9 mouse cellular contexts compared by ENCODE assay signal in the genomic region with DNA sequence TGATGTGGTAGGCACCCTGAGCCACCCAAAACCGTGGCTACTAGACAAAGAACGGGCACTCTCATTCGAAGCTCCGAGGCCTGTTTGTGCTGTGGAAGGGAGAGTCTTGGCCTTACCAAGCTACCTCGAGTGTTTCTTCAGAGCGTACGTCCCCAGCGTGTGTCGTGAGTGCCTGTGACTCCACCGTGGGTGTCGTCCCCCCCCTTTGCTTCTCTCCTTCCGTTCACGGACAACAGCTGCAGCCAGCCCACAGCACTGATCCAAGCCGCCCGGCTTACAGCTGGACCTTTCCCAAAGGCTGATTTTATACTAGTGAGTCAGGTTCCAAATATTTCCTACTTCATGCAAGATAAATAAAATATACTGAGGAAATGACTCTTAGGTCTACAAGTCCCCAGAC.
A peak's percentile ranks its signal among the peaks of the same experiment; 100 is the strongest.
DNase-seq lines count a peak whose midpoint lies in the region; ATAC-seq and TF ChIP-seq lines count a peak whose summit lies in the region.
"Had no signal": no experiment of that assay in that cellular context is flagged by ENCODE, and none has a peak within 500 bp of the region (broad histone marks: within the 10 kb centered on the region; RNA-seq: fewer than 3 reads in every experiment).

No protein-coding gene starts in this region.

- no peaks in the 10 kb centered on the region for H3K27me3 ChIP-seq in limb, embryonic 13.5 days
- no peaks in the 10 kb centered on the region for H3K27me3 ChIP-seq in limb, embryonic 10.5 days (ENCODE audit: low read depth, poor library complexity, severe bottlenecking)
- no peaks in the 10 kb centered on the region for H3K27me3 ChIP-seq in myocyte (ENCODE audit: control insufficient read depth, insufficient read depth, insufficient read length)
- H3K27me3 ChIP-seq: heart, embryonic 13.5 days had no signal

- ATAC-seq in limb, embryonic 13.5 days (ENCODE audit: low FRiP score, low read depth): peak; percentile 84
- no peak for ATAC-seq in erythroid progenitor cell, adult 5-6 weeks (replicated peaks; ENCODE audit: low FRiP score, poor library complexity, severe bottlenecking)

- no peak overlapping the region for H3K9ac ChIP-seq in limb, embryonic 13.5 days
- H3K9ac ChIP-seq: heart, embryonic 13.5 days had no signal

- H3K4me3 ChIP-seq in limb, embryonic 13.5 days: no peak overlapping the region
- H3K4me3 ChIP-seq in limb, embryonic 10.5 days: no peak overlapping the region
- peak overlapping the region; percentile 59 for H3K4me3 ChIP-seq in gastrocnemius, adult 2 months
- H3K4me3 ChIP-seq in myocyte: peak overlapping the region; percentile 6
- H3K4me3 ChIP-seq: heart, embryonic 13.5 days had no signal

- WGBS in limb, embryonic 13.5 days: 67% methylated on average over 15 of the region's 15 CpGs
- 90% methylated on average over 15 of the region's 15 CpGs for WGBS in limb, embryonic 10.5 days

- no peak for DNase-seq in limb, embryonic 10.5 days (ENCODE audit: low spot score)
- DNase-seq in gastrocnemius, adult 2 months: peak; percentile 72
- peak; percentile 25 for DNase-seq in heart, postnatal 25 days (ENCODE audit: low spot score)
- DNase-seq in MN1 (ENCODE audit: low spot score): no peak
- DNase-seq in layer of hippocampus, postnatal 25 days (ENCODE audit: extremely low spot score in 1 of 2, low spot score in 1 of 2): no peak

- H3ac ChIP-seq in myocyte (ENCODE audit: control insufficient read depth, insufficient read length): no peak overlapping the region

- no peak overlapping the region for H3K4me2 ChIP-seq in limb, embryonic 13.5 days (replicated peaks)
- peak overlapping the region; percentile 98 for H3K4me2 ChIP-seq in myocyte (ENCODE audit: low read depth)
- H3K4me2 ChIP-seq: heart, embryonic 13.5 days had no signal

- H3K36me3 ChIP-seq in limb, embryonic 13.5 days: no peaks in the 10 kb centered on the region
- no peaks in the 10 kb centered on the region for H3K36me3 ChIP-seq in limb, embryonic 10.5 days
- H3K36me3 ChIP-seq in myocyte (ENCODE audit: control insufficient read depth, insufficient read depth): no peaks in the 10 kb centered on the region
- H3K36me3 ChIP-seq: heart, embryonic 13.5 days had no signal

- TF ChIP-seq CTCF in gastrocnemius, adult 2 months (IDR thresholded peaks at IDR 0.05): no peak

- intact Hi-C loops in gastrocnemius, adult 2 months (cut with DNase I): no loop called here
- intact Hi-C loops in heart, postnatal 25 days (cut with DNase I): no loop called here

- no peak overlapping the region for H3K27ac ChIP-seq in limb, embryonic 13.5 days
- no peak overlapping the region for H3K27ac ChIP-seq in limb, embryonic 10.5 days
- peak overlapping the region; percentile 69 for H3K27ac ChIP-seq in gastrocnemius, adult 2 months
- H3K27ac ChIP-seq: heart, embryonic 13.5 days had no signal

- peaks cover 17% of the 10 kb centered on the region for H3K4me1 ChIP-seq in limb, embryonic 13.5 days
- peaks cover 3% of the 10 kb centered on the region; the same call in 1 of the 2 replicates for H3K4me1 ChIP-seq in limb, embryonic 10.5 days
- H3K4me1 ChIP-seq: heart, embryonic 13.5 days had no signal

- TF ChIP-seq POLR2A in myocyte (IDR thresholded peaks at IDR 0.05; ENCODE audit: insufficient read length, low read depth): peak; percentile 60

- H3K79me2 ChIP-seq in myocyte (ENCODE audit: control insufficient read depth, insufficient read depth): no peaks in the 10 kb centered on the region

- H3K9me3 ChIP-seq in limb, embryonic 13.5 days: no peaks in the 10 kb centered on the region
- H3K9me3 ChIP-seq in limb, embryonic 10.5 days (replicated peaks): no peaks in the 10 kb centered on the region
- H3K9me3 ChIP-seq: heart, embryonic 13.5 days had no signal

TF ChIP-seq in myocyte, 11 proteins besides CTCF, POLR2A, EP300 and RAD21:
- TF ChIP-seq MAX (IDR thresholded peaks at IDR 0.05; ENCODE audit: low read depth) (no peak), POLR2AphosphoS2 (IDR thresholded peaks at IDR 0.05; ENCODE audit: insufficient read length, low read depth) (peak; percentile 43), REST (IDR thresholded peaks at IDR 0.05; ENCODE audit: insufficient read depth, insufficient read length) (no peak), TCF12 (IDR thresholded peaks at IDR 0.05; ENCODE audit: insufficient read depth, poor library complexity, severe bottlenecking) (peak; percentile 82), E2F4 (IDR thresholded peaks at IDR 0.05; ENCODE audit: insufficient read depth) (no peak), TCF3 (IDR thresholded peaks at IDR 0.05; ENCODE audit: insufficient read length, low read depth) (peak; percentile 77), USF1 (IDR thresholded peaks at IDR 0.05; ENCODE audit: low read depth) (no peak), MYOG (IDR thresholded peaks at IDR 0.05; ENCODE audit: control insufficient read depth in 1 of 3, insufficient read depth in 1 of 3, insufficient read length in 2 of 3, low read depth in 2 of 3) (peak; percentile 87 to 99 (median 96)), CEBPB (IDR thresholded peaks at IDR 0.05; ENCODE audit: insufficient read depth, poor library complexity, severe bottlenecking) (no peak), MYOD1 (IDR thresholded peaks at IDR 0.05; ENCODE audit: control insufficient read depth in 1 of 3, insufficient read length in 2 of 3, low read depth in 2 of 3) (peak; percentile 87 to 98 (median 98)), SRF (IDR thresholded peaks at IDR 0.05; ENCODE audit: control insufficient read depth, insufficient read length, low read depth) (peak; percentile 27)

Comparison
In these comparisons a context has a peak if more than half of its experiments do, and no peak if none do; other contexts are left out.
1. H3K4me3 ChIP-seq: peak in gastrocnemius, adult 2 months (single experiment) and myocyte (single experiment); none in limb, embryonic 13.5 days (single experiment) and limb, embryonic 10.5 days (single experiment).
2. DNase-seq: peak in gastrocnemius, adult 2 months (single experiment) and heart, postnatal 25 days (single experiment); none in limb, embryonic 10.5 days (single experiment), MN1 (single experiment) and layer of hippocampus, postnatal 25 days (0 of 2).